Mouse (Mus musculus): ENCODE data around the gene Crabp2.

The Crabp2 gene

GRCm38 (mm10) chr3:87960191-87960585, 11.7 kb downstream of the Crabp2 start:
- DNase-seq, result no peak

GRCm38 (mm10) chr3:87960586-87961191, 12.2 kb downstream of the Crabp2 start:
- peak; percentile 56 to 62 for DNase-seq

GRCm38 (mm10) chr3:87970184-87970938, 21.9 kb downstream of the Crabp2 start:
- DNase-seq, result no peak

GRCm38 (mm10) chr3:87970939-87971488, 22.5 kb downstream of the Crabp2 start, which contains the start of gene Nes:
Gene Nes, plus strand, starts transcription at chr3:87971078.
- DNase-seq, result no peak

GRCm38 (mm10) chr3:87971489-87972202, 23.2 kb downstream of the Crabp2 start:
- no peak for DNase-seq

- DNase-seq, result no peak
These were observed 23.8 kb downstream of the Crabp2 start for GRCm38 (mm10) chr3:87972203-87972664.

- no peak for DNase-seq
These were observed 24.3 kb downstream of the Crabp2 start for GRCm38 (mm10) chr3:87972776-87973175.

GRCm38 (mm10) chr3:87973593-87974380, 25.3 kb downstream of the Crabp2 start:
- DNase-seq, result no peak

GRCm38 (mm10) chr3:87974381-87974987, 26.0 kb downstream of the Crabp2 start:
- DNase-seq, result no peak

GRCm38 (mm10) chr3:87979493-87979892, 31.0 kb downstream of the Crabp2 start:
- DNase-seq, result no peak

- no peak for DNase-seq
These were observed 31.6 kb downstream of the Crabp2 start for GRCm38 (mm10) chr3:87980085-87980484.

- DNase-seq, result no peak
These were observed 32.3 kb downstream of the Crabp2 start for GRCm38 (mm10) chr3:87980728-87981127.

- no peak for DNase-seq
These were observed 32.8 kb downstream of the Crabp2 start for GRCm38 (mm10) chr3:87981214-87981760.

GRCm38 (mm10) chr3:87981894-87982835, 33.7 kb downstream of the Crabp2 start:
- DNase-seq, result no peak

GRCm38 (mm10) chr3:87982836-87983601, 34.6 kb downstream of the Crabp2 start:
- DNase-seq, result no peak

GRCm38 (mm10) chr3:87983627-87984026, 35.2 kb downstream of the Crabp2 start:
- no peak for DNase-seq

- no peak for DNase-seq
These were observed 35.6 kb downstream of the Crabp2 start for GRCm38 (mm10) chr3:87984094-87984493.

- DNase-seq, result no peak
These were observed 37.2 kb downstream of the Crabp2 start for GRCm38 (mm10) chr3:87985505-87986320.

GRCm38 (mm10) chr3:87986868-87987267, 38.4 kb downstream of the Crabp2 start:
- peak; percentile 60 to 75 for DNase-seq
